Mouse (Mus musculus): Measurements from ENCODE around the gene Gm6993.

Gene Gm6993

GRCm38 (mm10) chr12:31239798-31240197, 772 bp upstream of the Gm6993 start:
- no peak for DNase-seq (ENCODE audit: low spot score in 2 of 2)

DNA sequence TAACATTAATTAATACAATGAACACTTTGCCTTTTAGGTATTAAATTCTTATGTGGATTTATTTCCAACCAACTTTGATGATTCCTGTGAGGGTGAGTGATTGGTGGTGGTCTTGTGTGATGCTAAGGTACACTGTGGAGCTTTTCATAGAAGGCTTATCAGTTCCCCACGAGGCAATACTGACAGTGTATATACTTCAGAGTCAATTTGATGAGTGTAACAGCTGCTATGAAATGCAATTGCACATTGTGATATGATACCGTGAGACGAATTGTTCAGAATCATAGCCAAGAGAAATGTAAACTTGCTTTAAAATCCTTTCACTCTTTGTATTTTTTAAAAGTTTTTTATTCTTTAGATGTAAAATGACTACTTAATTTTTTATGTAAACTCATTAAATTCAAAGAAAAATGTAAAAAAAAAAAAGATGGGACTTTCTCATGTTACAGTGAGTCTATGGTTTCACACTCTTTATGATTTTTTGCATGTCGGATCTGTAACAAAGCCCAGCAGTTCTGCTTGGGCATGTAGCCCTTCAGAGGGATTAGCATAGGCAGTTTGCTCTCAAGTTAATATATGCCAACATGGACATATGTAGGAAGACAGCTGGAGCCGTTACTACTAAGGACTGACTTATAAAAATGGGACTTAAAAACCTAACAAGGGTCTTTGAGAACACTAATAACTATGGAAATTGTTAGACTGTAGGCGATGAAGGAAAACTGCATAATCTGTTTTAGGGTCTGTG, 1.2 kb downstream of the Gm6993 start:
- DNase-seq (ENCODE audit: low spot score in 2 of 2) = no peak

GRCm38 (mm10) chr12:31244001-31244400, 3.4 kb downstream of the Gm6993 start:
- DNase-seq (ENCODE audit: low spot score in 2 of 2) = no peak

DNA sequence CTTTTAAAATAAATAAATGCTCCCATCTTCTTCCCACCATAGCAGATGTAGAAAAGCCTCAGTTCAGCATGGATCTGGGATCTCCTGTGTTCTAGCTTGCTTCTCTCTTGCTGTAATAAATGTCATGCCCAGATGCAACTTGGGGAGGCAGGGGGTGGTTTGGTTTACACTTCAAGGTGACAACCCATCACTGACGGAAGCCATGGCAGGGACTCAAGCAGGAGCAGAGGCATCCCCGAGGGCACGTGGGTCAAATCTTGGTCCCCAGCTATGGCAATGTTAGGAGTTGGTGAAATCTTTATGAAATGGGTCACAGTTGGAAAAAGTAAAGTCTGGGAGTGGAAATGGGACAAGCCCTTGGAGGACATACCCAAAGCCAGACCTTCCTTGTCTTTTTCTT, 4.1 kb downstream of the Gm6993 start:
- DNase-seq (ENCODE audit: low spot score in 2 of 2) = no peak

- DNase-seq (ENCODE audit: low spot score in 2 of 2) = no peak
Observed at GRCm38 (mm10) chr12:31246153-31246552, 5.6 kb downstream of the Gm6993 start.

DNA sequence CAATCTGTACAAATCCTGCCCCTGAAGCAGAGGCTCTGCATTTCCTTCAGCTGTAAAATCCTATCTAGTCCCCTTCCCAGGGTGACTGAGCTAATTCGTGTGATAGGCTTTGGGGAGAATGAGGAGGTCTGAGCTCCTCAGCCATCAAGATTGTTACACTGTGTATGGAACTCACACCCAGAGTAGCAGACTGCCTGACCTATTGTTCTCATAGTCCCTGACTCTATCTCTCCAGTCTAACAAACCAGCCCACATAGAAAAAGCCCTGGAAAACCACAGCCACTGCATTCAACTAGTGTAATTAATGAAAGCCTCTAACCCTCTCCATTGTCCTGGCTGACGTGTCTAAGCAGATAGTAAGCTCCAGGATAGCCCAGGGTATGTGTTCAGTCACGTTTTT, 6.0 kb downstream of the Gm6993 start:
- DNase-seq (ENCODE audit: low spot score in 2 of 2) = no peak

DNA sequence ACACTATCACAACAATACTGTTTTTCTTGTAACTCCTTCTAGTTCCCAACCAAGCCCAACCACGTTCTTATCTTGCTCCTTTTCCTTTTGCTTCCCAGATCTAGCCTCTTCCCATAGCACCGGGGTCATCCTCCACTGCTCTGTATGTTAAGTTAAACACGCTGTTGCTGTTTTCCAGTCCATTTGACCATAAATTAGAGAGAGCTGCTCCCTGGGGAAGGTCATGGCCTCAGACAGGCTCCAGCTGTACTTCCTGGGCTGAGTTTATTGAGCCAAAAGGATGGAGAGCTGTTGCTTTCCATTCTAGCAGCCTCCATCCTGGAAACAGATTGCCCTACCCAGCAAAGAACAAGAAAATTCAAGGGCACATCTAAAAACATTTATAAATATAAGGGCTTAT, 7.6 kb downstream of the Gm6993 start:
- no peak for DNase-seq (ENCODE audit: low spot score in 2 of 2)

DNA sequence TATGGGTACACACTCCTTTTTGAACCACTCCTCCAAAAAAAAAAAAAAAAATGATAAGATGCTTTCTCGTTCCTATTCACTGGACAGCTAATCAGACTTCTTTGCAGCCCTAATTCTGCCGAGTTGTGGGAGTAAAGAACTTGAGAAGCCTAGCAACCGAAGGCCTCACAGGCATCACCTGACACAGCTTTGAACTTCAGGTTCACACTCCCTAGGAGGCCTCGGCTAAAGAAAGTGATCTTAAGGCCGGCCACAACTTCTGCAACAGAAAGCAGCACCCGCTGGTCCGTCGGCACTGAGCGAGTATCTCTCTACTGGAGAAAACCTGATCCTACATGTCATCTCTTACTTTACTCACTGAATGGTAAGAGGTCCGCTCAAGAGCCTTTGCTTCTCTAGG, 8.1 kb downstream of the Gm6993 start:
- no peak for DNase-seq (ENCODE audit: low spot score in 2 of 2)

DNA sequence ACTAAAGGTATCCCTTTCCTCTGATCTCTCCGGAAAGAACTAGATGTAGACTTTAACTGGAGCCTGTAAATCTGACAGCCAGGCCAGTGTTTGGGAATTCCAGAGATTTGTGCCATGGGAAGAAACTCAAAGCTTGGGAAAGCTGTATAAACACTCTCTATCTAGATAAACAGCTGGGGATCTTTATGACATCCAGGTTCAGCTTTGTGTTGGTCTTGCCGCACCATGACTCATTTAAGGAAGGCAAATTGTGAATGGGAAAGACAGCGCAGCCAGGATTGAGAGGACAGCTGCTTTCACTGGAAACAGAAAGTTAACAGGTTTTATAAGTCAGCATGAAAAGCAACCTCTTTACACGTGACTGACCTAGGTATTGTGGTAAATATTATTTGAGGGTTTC, 11.7 kb downstream of the Gm6993 start:
- DNase-seq (ENCODE audit: low spot score in 2 of 2) = no peak

DNA sequence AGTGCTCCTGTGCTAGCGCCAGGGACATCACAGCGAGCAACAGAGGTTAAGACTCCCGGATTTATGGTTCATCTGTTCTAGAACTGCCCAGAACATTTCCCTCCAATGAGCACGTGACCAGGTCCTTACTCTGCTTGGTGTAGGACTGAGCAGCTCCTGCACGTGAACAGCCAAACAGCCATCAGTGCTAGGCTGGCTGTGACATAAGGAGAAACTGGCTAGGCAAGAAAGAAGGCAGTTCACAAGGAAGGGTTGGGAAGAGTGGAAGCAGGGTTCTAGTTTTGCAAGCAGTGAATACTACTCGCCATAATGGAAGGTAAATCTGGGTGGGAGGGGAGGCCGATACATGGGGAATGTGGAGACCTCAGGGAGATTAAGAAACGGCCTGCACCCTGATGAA, 14.4 kb downstream of the Gm6993 start:
- no peak for DNase-seq (ENCODE audit: low spot score in 2 of 2)

DNA sequence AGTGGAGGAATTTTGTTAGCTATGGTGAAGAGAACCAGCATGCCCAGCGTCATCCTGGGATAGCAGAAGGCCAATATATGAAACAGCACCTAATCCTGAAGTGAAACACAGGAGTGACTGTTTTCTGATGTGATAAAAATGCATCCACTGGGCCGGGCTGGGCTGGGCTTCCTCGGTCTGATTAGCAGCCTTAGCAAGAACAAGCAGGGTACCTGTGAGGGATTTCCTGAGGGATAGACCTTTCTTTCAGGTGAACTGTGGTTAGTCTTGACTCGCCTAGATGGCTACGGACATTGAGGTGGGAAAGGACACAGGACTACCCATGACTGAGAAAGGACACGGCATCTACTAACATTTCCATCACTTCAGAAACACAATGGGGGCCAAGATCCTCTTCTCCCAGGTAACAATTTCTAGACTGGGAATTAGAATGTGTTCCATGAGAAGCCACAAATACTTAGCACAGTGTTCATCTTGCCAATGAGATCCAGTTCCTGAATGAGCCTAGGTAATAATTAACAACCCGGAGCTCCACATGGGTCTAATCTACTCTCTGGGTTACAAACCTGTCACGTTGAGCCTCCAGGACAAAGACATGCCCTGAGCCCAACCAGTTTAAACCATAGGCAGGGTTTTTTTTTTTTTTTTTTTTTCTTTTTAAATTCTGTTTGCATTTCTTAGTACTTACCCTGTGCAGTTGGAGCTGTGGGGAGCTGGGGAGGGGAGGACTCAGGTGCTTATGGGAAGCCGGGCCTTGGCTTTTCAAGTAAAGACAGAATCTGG, 15.7 kb downstream of the Gm6993 start:
- DNase-seq (ENCODE audit: low spot score in 2 of 2) = no peak

GRCm38 (mm10) chr12:31261882-31262281, 21.3 kb downstream of the Gm6993 start:
- DNase-seq (ENCODE audit: low spot score in 2 of 2) = no peak

DNA sequence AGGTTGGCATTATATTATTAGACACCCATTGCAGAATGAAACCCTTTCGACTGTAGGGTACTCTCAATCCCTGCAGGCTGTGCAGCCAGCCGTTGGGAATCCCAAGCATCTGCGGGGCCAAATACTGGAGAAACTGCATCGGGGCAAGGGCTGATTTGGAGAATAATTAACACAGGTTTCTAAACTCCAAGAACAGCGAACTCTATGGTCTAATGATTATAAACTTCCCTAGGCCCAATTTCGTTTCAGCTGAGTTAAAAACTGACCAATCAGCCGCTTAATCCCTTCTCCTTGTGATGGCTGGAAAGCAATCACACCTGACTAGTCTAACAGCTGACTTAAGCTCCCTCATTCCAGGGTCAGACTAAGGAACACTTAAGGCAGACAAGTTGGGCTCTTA, 23.4 kb downstream of the Gm6993 start:
- DNase-seq (ENCODE audit: low spot score in 2 of 2) = no peak

GRCm38 (mm10) chr12:31265005-31265721, 24.6 kb downstream of the Gm6993 start, which contains the start of gene Lamb1:
Gene Lamb1 (plus strand): TSS chr12:31265234.
- peak; percentile 63 to 75 for DNase-seq (ENCODE audit: low spot score in 2 of 2)

DNA sequence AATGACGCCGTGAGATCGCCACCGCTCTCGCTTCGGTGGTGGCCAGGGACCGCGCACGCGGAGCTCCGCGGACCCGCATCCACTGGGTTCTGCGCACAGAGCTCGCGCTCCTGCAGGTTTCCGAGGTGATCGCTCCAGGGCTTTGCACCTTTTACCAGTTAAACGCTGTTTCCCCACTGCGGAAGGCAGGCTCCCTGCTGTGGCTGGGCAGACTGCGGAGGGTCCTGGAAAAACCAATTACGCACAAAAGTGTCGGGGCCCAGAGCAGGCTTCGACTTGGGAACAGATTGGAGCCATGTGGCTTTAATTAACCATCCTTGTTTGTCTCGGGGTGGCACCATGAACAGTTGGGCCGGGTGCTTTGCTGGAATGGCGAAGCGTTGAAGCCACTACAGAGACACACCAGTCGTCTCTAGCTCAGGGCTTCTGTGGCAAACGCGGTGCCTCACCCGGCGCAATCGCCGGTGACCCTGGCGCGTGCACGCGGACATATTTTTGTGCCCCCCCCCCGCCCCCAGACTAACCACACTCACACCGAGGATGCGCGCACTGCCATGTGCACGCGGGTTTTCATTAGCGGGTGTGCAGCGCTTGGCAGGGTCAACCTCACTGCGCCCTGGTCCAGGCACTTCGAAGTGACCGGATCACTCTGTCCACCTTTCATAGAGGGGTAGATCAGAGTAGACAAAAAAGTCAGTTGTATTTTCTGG, 25.3 kb downstream of the Gm6993 start:
- DNase-seq (ENCODE audit: low spot score in 2 of 2) = peak in 1 of 2 experiments; percentile 43

DNA sequence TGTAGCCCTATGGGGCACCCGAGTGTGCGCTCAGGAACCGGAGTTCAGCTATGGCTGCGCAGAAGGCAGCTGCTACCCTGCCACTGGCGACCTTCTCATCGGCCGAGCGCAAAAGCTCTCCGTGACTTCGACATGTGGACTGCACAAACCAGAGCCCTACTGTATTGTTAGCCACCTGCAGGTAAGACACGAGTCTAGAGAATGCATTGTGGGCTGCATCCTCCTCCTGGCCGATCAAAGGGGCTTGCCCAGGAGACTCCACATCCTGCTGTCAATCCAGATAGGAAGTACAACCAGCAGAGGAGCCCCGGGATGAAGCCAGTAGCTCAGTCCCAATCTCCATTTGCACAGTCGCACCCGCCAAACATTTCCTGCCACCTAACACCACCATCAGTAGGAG, 26.1 kb downstream of the Gm6993 start:
- DNase-seq (ENCODE audit: low spot score in 2 of 2) = no peak

DNA sequence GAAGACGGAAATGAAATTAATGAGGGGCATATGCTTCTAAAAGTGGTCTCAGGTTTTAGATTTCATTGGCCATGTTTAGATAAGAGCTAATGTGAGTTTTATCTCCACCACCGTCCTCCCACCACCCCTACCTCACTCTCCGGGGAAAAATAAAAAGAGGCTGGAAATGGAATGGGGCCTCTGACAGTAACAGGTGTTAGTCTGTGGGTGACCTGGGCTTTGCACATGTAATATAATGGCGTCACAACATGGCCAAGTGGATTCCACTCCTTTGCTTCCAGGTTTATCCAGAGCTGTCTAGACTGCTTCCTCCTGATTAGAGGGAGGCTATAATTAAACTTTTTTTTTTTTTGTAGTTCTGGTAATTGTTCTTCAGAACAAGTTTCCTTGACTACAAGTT, 26.8 kb downstream of the Gm6993 start:
- DNase-seq (ENCODE audit: low spot score in 2 of 2) = no peak

DNA sequence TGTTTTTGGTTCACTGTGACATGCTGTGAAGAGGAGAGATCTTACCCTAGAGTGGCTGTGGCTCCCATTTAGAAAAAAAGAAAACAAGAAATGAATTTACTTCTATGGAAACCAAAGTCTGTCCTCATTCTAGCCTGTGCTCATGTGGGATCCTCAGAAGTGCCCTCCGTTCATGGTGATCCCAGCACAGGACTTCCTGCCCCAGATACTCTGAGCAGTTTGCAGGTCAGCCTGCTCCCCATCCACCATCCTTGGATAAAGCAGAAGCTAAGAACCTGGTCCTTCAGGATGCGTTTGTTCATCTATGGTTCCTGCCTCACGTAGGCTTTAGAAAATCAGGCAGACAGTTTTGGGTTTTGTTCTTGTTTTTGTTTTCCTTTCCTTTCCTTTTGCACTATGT, 27.7 kb downstream of the Gm6993 start:
- DNase-seq (ENCODE audit: low spot score in 2 of 2) = no peak

GRCm38 (mm10) chr12:31269020-31269597, 28.5 kb downstream of the Gm6993 start:
- DNase-seq (ENCODE audit: low spot score in 2 of 2) = no peak

DNA sequence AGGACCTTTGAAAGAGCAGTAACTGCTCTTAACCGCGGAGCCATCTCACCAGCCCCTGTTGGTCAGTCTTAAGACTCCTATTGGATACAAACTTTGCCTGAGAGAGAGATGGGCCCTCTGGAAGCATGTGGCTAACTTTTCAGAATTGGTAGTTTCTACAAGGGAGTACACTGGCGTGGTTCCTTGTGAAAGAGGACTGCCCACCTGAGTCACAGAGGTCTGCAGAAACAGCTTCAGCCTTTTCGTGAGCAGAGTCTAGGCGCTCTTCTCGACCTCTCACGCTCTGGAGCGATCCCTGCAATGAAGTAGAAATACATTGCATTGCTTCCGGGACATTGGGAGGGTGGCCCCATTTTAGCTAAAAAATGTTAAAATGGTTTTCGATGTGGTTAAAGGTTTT, 29.8 kb downstream of the Gm6993 start:
- no peak for DNase-seq (ENCODE audit: low spot score in 2 of 2)

DNA sequence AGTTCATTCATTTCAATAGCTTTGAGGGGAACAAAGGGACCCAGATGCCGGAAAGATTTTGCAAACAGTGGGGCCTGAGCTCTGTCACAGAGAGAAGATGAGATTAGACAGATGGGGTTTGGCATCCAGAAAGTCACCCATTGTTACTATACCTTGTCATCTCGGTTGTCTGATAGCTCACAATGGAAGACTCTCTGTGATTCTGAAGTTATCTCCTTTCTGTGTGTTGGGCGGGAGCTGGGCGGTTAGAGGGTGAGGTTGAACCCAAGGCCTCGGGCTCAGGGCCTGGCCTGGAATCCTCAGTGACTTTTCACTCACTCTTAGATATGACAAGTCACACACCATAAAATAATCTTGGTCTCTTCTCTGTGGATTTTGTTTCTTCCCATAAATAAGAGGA, 30.2 kb downstream of the Gm6993 start:
- no peak for DNase-seq (ENCODE audit: low spot score in 2 of 2)

All from urinary bladder, postnatal 36 days (tissue).